Mouse (Mus musculus): Measurements from ENCODE around the gene Vmn1r115.
"Not testable (repeated sequence)": the region's sequence is repeated elsewhere in the genome, so short reads cannot be mapped to it uniquely, and the experiment has no call there.

Vmn1r115 gene

DNA sequence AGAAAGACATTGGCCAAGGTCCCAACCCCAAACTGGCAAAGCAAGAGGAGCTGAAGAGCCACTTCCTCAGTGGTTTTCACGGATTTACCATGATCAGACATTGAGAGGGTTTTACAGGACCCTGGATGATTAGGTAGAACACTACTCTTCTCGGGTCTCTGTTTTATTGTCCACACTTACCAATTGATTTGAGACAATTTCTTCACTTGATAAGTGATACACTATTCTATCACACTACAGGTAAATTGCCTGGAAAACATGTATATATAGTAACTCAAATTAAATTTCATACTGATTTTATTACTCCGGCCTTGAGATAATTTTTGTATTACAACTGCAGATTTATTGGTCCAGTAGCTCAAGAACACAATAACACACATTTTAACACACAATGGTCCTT lies at the start of gene Vmn1r115:
Gene Vmn1r115 (minus strand): TSS at position 101 of the 400 bp plus-strand sequence.
- DNase-seq (ENCODE audit: low read depth, low spot score) = not testable (repeated sequence)

DNA sequence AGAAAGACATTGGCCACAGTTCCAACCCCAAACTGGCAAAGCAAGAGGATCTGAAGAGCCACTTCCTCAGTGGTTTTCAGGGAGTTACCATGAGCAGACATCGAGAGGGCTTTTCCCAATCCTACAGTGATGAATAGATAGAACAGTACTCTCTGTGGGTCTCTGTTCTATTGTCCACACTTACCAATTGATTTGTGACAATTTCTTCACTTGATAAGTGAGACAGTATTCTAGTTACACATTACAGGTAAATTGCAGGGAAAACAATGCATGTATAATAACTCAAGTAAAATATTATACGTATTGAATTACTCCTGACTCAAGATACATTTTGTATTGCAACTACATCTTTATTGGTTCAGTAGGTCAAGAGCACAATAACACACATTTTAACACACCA lies 39.2 kb upstream of the Vmn1r115 start, which contains the start of gene Vmn1r117:
Gene Vmn1r117 (minus strand): TSS at position 101 of the 400 bp plus-strand sequence.
- DNase-seq (ENCODE audit: low read depth, low spot score) = not testable (repeated sequence)

DNA sequence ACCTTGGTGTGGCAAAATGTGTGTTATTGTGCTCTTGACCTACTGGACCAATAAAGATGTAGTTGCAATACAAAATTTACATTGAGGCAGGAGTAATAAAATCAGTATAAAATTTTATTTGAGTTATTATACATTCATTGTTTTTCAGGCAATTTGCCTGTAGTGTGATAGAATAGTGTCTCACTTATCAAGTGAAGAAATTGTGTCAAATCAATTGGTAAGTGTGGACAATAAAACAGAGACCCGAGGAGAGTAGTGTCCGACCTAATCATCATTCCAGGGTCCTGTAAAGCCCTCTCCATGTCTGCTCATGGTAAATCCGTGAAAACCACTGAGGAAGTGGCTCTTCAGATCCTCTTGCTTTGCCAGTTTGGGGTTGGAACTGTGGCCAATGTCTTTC lies 27.2 kb upstream of the Vmn1r115 start, which contains the start of gene Vmn1r116:
Gene Vmn1r116 (plus strand): TSS at position 301 of the 400 bp plus-strand sequence.
- DNase-seq (ENCODE audit: low read depth, low spot score) = not testable (repeated sequence)

DNA sequence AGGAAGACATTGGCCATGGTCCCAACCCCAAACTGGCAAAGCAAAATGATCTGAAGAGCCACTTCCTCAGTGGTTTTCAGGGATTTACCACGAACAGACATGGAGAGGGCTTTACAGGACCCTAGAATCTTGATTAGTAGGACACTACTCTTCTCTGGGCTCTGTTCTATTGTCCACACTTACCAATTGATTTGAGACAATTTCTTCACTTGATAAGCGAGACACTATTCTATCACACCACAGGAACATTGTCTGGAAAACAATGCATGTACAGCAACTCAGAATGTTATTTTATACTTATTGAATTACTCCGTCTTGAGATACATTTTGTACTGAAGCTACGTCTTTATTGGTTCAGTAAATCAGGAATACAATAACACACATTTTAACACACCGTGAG lies 32.7 kb downstream of the Vmn1r115 start, which contains the start of gene Vmn1r114:
Gene Vmn1r114 (minus strand): TSS at position 101 of the 400 bp plus-strand sequence.
- not testable (repeated sequence) for DNase-seq (ENCODE audit: low read depth, low spot score)

Data from 3T3-L1 (cell line).